Mouse (Mus musculus) midbrain, embryonic 16.5 days (tissue): ENCODE measurements around the gene Rab4a. TPM values are rescaled to one million over a fixed set of nuclear protein-coding genes. Genes with fewer than 3 reads are reported as not detected.

Experiments used
- ATAC-seq: fragments of 200-750 bp; cut with Nextera tagmentation; 2 replicates; pipeline ENCODE4 v1.8.0; 2017; ENCODE audit warnings: moderate TSS enrichment
- H3K27ac ChIP-seq: fragments of 300-500 bp; sonication (generic); 2 replicates; pipeline ENCODE4 v1.5.1; 2014; ENCODE audit warnings: mild to moderate bottlenecking, low read length, mixed read lengths
- H3K27me3 ChIP-seq: fragments of 300-500 bp; sonication (generic); 2 replicates; pipeline ENCODE4 v1.6.1; 2014; ENCODE audit warnings: low read depth, low read length, mixed read lengths; ENCODE audit not compliant: control insufficient read depth, insufficient read depth
- H3K36me3 ChIP-seq: fragments of 300-500 bp; sonication (generic); 2 replicates; pipeline ENCODE4 v1.6.1; 2014; ENCODE audit warnings: mild to moderate bottlenecking, low read length, moderate library complexity, mixed read lengths; ENCODE audit not compliant: control insufficient read depth, insufficient read depth
- H3K4me1 ChIP-seq: fragments of 300-500 bp; sonication (generic); 2 replicates; pipeline ENCODE4 v1.6.1; 2014; ENCODE audit warnings: mild to moderate bottlenecking, low read length, mixed read lengths; ENCODE audit not compliant: control insufficient read depth, insufficient read depth
- H3K4me2 ChIP-seq: fragments of 300-500 bp; sonication (generic); 2 replicates; pipeline ENCODE4 v1.6.1; 2014; ENCODE audit warnings: mild to moderate bottlenecking, low read length, mixed read lengths
- H3K4me3 ChIP-seq: fragments of 300-500 bp; sonication (generic); 2 replicates; pipeline ENCODE4 v1.5.1; 2014; ENCODE audit warnings: low read depth, mild to moderate bottlenecking, low read length, moderate library complexity, mixed read lengths
- H3K9ac ChIP-seq: fragments of 300-500 bp; sonication (generic); 2 replicates; pipeline ENCODE4 v1.6.1; 2014; ENCODE audit warnings: low read depth, low read length, mixed read lengths
- H3K9me3 ChIP-seq: fragments of 300-500 bp; sonication (generic); replicated peaks from 2 replicates; pipeline ENCODE4 v1.6.1; 2014; ENCODE audit warnings: mild to moderate bottlenecking, low read length, mixed read lengths; ENCODE audit not compliant: control insufficient read depth, poor library complexity, severe bottlenecking
- WGBS: fragments of 180-500 bp; shearing (Covaris S2); extraction: QIAGEN DNeasy Blood & Tissue Kit; methylation state at CpG from one replicate; pipeline ENCODE4 v1.1.7; 2014; 5-methylcytosine and 5-hydroxymethylcytosine counted together
- polyA plus RNA-seq: library from polyadenylated mRNA; unstranded; fragments of >200 nt; fragmentation: Nextera tagmentation; extraction: Ambion mirVana; gene quantifications from 2 replicates; pipeline ENCODE4 v1.2.1, GENCODE M21; 2015

Gene Rab4a
- polyA plus RNA-seq, 1 experiment from 2014 or later, result 79.2 TPM

GRCm38 (mm10) chr8:123880271-123880670, 74.5 kb downstream of the Rab4a start:
- Histone ChIP-seq H3K36me3 (no peaks in the 10 kb centered on the region), H3K9me3 (no peaks in the 10 kb centered on the region), H3K4me3 (no peak overlapping the region), H3K4me1 (peaks cover 16% of the 10 kb centered on the region), H3K4me2 (no peak overlapping the region), H3K27me3 (no peaks in the 10 kb centered on the region), H3K9ac (no peak overlapping the region), H3K27ac (no peak overlapping the region)
- ATAC-seq, result no peak
- 70% methylated on average over 10 of the region's 10 CpGs for WGBS

GRCm38 (mm10) chr8:123880821-123881350, 75.1 kb downstream of the Rab4a start:
- 60% methylated on average over 4 of the region's 4 CpGs for WGBS
- Histone ChIP-seq H3K4me2 (no peak overlapping the region), H3K9me3 (no peaks in the 10 kb centered on the region), H3K27me3 (no peaks in the 10 kb centered on the region), H3K36me3 (no peaks in the 10 kb centered on the region), H3K27ac (no peak overlapping the region), H3K4me1 (peaks cover 16% of the 10 kb centered on the region), H3K4me3 (no peak overlapping the region), H3K9ac (no peak overlapping the region)
- ATAC-seq, result no peak

- Histone ChIP-seq H3K27me3 (no peaks in the 10 kb centered on the region), H3K9me3 (no peaks in the 10 kb centered on the region), H3K27ac (no peak overlapping the region), H3K4me3 (no peak overlapping the region), H3K4me1 (peaks cover 16% of the 10 kb centered on the region), H3K36me3 (no peaks in the 10 kb centered on the region), H3K9ac (no peak overlapping the region), H3K4me2 (no peak overlapping the region)
- 84% methylated on average over 2 of the region's 2 CpGs for WGBS
- no peak for ATAC-seq
Observed at GRCm38 (mm10) chr8:123882412-123882811, 76.6 kb downstream of the Rab4a start.

GRCm38 (mm10) chr8:123883094-123883493, 77.3 kb downstream of the Rab4a start:
- H3K27ac ChIP-seq, result no peak overlapping the region
- no peaks in the 10 kb centered on the region for H3K36me3 ChIP-seq
- peaks cover 16% of the 10 kb centered on the region for H3K4me1 ChIP-seq
- H3K27me3 ChIP-seq, result no peaks in the 10 kb centered on the region
- H3K4me3 ChIP-seq, result no peak overlapping the region
- 82% methylated on average over 4 of the region's 4 CpGs for WGBS
- H3K9me3 ChIP-seq, result no peaks in the 10 kb centered on the region
- no peak overlapping the region for H3K9ac ChIP-seq
- no peak overlapping the region for H3K4me2 ChIP-seq
- ATAC-seq, result no peak

Other genes starting within 250 kb of the Rab4a start
- 10.1 and 13.2 TPM in 2 replicates for gene Rhou, start 152.1 kb upstream of the Rab4a start, polyA plus RNA-seq
- gene Ccsap, start 54.2 kb downstream of the Rab4a start, polyA plus RNA-seq, result 3.8 and 4.1 TPM in 2 replicates
- 8.9 and 10.4 TPM in 2 replicates for gene Acta1, start 88.8 kb downstream of the Rab4a start, polyA plus RNA-seq
- 21.8 and 21.9 TPM in 2 replicates for gene Nup133, start 143.3 kb downstream of the Rab4a start, polyA plus RNA-seq
- 14.3 and 14.8 TPM in 2 replicates for gene Abcb10, start 177.1 kb downstream of the Rab4a start, polyA plus RNA-seq
- 19.4 and 20.5 TPM in 2 replicates for gene Taf5l, start 215.4 kb downstream of the Rab4a start, polyA plus RNA-seq
- 3.8 TPM in 2 replicates for gene Urb2, start 215.5 kb downstream of the Rab4a start, polyA plus RNA-seq